Mouse (Mus musculus) 3134 (cell line): ENCODE data around the gene Rab8a.
A peak's percentile ranks its signal among the peaks of the same experiment; 100 is the strongest.
"Not testable (repeated sequence)": the region's sequence is repeated elsewhere in the genome, so short reads cannot be mapped to it uniquely, and the experiment has no call there.

Source experiments
- DNase-seq: peaks from one replicate; pipeline ENCODE4 v3.0.0-alpha.2; 2011; ENCODE audit warnings: low spot score; ENCODE audit not compliant: insufficient read length; ENCODE audit errors: extremely low read depth

Gene Rab8a

DNA sequence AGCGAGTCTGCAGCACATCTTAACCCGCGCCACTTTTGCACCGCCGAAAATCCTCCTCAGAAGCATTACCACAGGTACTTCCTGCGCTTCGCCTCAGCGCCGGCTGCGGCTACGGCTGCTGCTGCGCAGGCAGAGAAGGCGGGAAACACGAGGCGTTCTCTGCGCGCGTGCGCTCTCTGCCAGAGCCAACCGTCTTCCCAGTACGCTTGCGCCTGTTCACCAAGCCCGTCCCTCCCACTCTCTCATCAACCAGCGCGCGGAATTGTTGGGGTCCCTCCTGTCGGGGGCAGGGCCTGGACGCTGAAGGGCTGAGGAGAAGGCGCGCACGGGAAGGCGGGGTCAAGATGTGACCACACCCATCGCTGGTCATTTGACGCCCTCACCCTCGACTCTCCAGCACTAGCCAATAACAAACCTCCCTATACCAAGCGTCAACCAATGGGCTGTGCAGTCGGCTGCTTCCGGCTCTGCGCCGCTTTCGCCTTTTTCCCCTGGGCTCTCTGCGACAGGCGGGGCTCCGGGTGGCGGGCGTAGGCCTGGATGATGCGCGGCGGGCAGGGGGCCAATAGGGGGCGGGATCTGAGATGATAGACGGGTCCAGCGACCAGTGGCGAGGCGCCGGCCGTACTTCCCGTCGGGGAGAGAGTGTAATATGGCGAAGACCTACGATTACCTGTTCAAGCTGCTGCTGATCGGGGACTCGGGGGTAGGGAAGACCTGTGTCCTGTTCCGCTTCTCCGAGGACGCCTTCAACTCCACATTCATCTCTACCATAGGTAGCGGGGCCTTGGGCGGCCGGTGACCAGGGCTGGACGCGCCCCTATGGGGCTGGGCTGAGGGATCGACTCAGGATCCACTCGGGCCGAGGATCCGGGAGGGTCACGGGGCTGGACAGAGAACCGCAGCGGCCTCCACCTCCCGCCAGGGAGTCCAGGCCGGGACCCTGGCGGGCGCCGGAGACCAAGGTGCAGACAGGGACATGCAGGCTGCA lies at the start of gene Rab8a:
Rab8a (plus strand) TSS at position 494 of the 991 bp plus-strand sequence.
- peak; percentile 99 for DNase-seq

- no peak for DNase-seq
Observed at GRCm38 (mm10) chr8:72112486-72112885, 48.5 kb upstream of the Rab8a start.

DNA sequence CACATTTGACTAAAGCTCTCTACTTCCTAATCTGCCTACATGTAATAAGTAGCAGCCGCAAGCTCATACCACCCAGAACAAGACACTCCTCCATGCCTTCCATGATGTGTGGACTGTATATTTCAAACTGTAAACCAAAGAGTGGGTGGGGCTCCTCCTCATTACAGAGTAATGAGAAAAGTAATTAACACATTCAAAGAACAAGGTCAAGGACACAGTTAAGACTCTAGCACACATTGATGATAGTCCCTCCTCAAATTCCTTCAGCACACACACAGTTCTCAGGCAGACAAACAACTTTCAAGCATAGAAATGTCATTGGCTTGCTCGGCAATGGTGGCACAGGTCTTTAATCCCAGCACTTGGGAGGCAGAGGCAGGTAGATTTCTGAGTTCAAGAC lies 45.8 kb upstream of the Rab8a start:
- no peak for DNase-seq

DNA sequence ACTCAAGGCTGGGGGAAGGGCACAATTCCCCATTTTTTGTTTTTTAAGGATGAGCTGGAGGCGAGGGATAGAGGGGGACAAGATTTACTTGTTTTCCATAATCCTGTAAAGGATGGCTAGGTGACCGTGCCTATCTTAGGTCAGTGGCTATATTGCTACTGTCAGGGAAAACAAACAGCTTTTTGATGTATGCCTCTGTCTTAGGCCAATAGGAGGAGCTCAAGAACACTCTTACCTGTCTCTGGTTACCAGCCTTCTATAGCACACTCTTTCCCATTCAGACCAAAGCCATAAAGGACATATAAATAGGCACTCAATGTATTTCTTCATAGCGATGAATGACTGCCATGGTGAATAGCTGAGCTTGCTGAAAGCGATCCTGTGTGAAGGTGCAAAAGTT lies 42.4 kb upstream of the Rab8a start:
- no peak for DNase-seq

DNA sequence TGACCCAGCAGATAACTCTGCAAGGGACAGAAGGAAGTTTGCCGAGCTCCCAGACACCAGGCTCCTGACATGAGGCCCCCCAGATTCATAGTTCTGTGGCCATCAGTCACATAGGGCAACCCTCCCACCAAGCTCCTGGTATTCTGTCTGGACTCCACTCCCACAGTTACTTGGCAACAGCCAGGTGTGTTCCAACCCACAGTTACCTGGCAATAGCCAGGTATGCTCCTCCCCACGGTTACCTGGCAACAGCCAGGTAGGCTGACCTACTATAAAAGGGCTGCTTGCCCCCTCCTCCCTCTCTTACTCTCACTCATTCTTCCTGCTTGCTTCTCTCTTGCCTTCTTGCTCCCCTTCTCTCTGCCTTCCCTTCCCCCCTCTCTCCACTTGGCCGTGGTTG lies 39.5 kb upstream of the Rab8a start:
- DNase-seq, result not testable (repeated sequence)

DNA sequence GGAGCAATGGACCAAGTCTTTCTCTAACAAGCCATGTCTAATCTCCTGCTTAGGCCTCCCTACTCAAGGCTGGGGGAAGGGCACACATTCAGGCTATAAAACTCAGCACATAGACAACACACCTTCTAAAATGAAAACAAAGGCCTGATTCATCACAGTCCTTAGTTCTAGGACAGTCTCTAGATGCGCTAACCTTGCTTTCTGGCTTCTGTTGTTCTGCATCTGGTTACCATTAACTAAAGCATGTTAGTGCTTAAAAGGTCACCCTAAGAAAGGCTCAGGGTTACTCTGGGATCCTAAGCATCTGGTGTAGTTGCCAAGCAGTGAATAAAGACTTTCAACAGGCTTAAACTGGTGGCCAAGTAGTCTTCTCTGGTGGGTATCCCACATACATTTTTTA lies 39.0 kb upstream of the Rab8a start:
- no peak for DNase-seq

DNA sequence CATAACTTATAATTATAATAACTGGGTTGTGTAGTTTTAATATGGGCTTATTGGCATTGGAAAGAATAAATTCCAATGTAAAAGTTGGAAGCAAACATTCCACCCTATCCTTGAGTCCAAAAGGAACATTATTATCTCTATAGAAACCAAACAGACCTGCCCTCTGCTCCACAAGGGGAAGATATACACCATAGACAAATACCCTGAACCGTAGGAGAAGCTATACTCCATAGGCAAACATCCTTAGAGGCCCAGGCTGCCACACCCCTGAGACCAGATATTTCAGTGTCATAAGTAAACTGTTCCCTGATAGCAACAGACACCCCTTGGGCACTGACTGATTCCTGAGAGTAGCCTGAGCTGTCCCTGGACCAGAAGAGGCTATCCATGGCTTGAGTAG lies 33.2 kb upstream of the Rab8a start:
- DNase-seq, result no peak

DNA sequence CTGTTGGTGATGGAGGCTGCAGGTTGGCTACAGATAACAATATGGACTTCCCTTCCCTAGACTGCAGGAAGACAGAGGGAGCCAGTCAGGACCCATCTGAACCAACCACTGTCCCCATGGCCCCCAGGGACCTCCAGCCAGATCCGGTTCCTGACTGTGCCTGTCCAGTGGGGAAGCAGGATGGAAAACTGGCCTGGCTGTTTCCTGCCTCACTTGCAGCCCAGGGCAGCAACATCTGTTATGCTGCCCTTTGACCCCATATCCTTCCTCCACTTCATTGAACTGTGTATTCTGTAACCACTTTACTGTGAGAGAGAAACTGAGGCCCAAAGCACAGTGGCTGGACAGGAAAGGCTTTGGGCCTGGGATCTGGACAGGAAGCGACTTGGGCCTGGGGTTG lies 29.7 kb upstream of the Rab8a start:
- no peak for DNase-seq

DNA sequence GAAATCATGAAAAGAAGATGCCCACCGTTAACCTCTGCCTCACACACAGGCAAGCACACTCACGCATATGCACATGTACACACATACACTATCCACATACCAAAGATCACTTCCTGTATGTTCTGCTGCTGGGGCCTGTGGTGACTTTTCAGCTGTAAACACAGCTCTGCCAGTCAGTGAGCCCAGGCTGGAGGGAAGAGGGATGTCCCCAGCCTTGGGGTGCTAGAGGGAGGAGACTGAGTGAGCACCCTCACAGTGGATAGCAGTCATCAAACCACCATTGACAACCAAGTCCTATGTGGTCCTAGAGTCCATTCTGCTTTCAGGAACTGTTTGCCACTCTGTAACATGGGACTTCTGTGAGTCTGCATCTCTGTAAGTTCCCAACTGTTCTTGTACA lies 29.1 kb upstream of the Rab8a start:
- DNase-seq, result no peak

DNA sequence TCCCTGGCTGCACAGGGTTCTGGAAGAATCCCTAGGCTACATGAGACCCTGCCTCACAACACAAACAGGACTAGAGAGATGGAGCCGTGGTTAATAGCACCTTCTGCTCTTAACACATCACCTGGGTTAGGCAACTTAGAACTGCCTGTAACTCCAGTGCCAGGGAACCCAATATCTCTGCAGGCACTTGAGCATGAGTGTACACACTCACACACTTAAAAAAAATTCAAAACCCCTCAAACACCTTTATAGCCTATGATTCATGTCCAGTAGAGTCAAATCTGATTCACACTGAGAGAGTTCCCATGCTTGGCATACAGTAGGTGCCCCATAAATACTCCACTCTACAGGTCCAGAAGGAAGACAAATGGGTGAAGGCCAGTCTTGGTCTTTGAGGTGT lies 28.6 kb upstream of the Rab8a start:
- no peak for DNase-seq

- DNase-seq, result no peak
Observed at GRCm38 (mm10) chr8:72132891-72133290, 28.1 kb upstream of the Rab8a start.

DNA sequence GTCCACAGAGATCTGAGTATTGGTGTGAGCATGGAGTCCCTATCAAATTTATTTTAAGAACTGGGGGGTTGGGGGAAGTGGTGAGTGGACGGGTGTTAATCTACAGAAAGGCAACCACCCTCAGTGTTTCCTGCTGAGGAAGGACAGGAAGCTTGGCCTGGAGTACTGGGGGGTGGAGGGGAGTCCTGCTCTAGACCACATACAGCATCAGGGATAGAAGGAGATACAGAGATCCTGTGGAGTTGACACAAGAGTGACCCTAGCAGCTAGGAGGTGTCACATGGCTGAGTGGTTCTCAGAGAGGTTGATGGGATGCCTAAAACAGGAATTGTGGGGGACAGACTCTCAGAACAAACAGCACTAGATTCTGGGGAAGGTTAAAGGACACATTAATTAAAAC lies 27.5 kb upstream of the Rab8a start:
- DNase-seq, result no peak

GRCm38 (mm10) chr8:72134756-72135445 lies 26.1 kb upstream of the Rab8a start, which contains the start of gene Tpm4:
Tpm4 (plus strand) TSS chr8:72134975.
- peak; percentile 82 for DNase-seq

DNA sequence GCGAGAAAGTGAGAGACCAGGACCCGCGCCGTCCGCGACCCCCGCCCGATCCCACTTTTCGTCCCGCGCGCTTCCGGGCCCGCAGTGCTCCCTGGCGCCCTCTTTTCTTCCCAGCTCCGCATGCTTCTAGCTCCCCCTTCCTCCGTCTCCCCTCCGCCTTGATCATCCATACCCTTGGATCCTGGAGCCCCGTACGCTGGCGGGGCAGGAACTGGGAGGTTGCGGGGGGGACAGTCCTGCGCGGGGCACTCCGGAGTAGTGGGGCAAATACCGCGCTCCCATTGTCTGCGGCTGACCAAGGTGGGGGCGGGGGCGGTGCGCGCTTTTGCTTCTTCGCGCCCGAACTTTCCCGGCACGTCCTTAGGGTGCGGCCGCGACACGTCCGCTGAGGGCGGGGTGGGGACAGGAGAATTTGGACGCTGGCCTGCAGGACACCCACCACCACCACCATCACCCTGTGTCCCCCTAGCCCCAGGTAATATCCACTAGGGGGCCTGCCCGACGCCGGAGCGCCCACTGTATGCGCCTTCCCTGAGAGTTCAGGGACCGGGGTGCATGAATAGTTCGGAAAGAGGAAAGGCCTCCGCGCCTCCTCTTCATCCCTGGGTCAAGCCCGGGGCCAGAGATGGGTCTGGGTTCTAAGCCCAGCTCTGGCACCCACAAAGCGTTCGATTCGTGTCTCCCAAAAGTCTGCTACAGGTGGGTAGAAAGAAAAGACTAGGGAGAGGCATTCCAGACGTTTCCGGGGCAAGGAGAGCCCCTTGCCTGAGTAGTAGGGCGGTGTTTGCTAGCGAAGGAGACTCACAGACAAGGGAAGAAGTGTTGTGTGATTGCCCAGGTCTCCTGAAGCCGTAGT lies 25.3 kb upstream of the Rab8a start:
- DNase-seq, result peak; percentile 75

- peak; percentile 83 for DNase-seq
Observed at GRCm38 (mm10) chr8:72136302-72136978, 24.6 kb upstream of the Rab8a start.

- no peak for DNase-seq
Observed at GRCm38 (mm10) chr8:72137431-72137830, 23.6 kb upstream of the Rab8a start.

GRCm38 (mm10) chr8:72138456-72138855 lies 22.5 kb upstream of the Rab8a start:
- DNase-seq, result no peak

DNA sequence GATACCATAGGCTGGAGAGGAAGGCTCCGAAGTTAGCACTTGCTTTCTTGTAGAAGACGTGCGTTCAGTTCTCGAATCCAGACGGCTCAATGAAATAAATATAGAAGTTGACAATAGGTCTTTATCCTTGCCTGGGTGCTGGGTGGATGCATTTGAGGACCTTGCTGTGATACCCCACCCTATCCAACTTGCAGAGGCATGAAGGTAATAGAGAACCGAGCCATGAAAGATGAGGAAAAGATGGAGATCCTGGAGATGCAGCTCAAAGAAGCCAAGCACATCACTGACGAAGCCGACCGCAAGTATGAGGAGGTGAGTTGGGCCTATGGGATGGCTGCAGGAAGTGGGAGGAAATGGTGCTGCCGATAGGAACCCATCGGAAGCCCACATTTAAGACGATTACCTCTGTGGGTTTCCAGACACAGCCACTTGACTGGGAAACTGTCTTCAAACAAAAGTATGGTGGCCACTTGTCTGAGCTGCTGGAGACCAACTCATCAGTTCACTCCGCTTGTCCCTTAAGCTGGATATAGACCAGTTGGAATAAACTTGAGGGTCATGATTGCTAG lies 17.7 kb upstream of the Rab8a start:
- no peak for DNase-seq

GRCm38 (mm10) chr8:72144345-72144975 lies 16.5 kb upstream of the Rab8a start:
- no peak for DNase-seq
